Mouse (Mus musculus) megakaryocyte, embryonic 14.5 days (primary cell): ENCODE results near the gene Krt9.

Source experiments
- FLI1 ChIP-seq: IDR thresholded peaks from 2 replicates; pipeline ENCODE4 v1.6.1; 2012; ENCODE audit warnings: low read length, inconsistent platforms, mixed read lengths
- GATA1 ChIP-seq: IDR thresholded peaks from 3 replicates; pipeline ENCODE4 v1.6.1; 2012; ENCODE audit warnings: mixed read lengths, low read length, inconsistent platforms, borderline replicate concordance

- TF ChIP-seq GATA1 (no peak), FLI1 (no peak)
These were observed 13.8 kb downstream of the Krt9 start for GRCm38 (mm10) chr11:100179260-100179659.
